Mouse (Mus musculus) hindbrain, embryonic 15.5 days (tissue): ENCODE data around the gene Col11a2. TPM values are rescaled to one million over a fixed set of nuclear protein-coding genes. Genes with fewer than 3 reads are reported as not detected.
A peak's percentile ranks its signal among the peaks of the same experiment; 100 is the strongest.

Experiments used
- ATAC-seq: fragments of 200-750 bp; cut with Nextera tagmentation; 2 replicates; pipeline ENCODE4 v1.8.0; 2017; ENCODE audit warnings: low read depth, moderate number of reproducible peaks, moderate TSS enrichment; ENCODE audit not compliant: low FRiP score
- H3K27ac ChIP-seq: fragments of 300-500 bp; sonication (generic); replicated peaks from 2 replicates; pipeline ENCODE4 v1.5.1; 2015; ENCODE audit warnings: mild to moderate bottlenecking, inconsistent platforms
- H3K27me3 ChIP-seq: fragments of 300-500 bp; sonication (generic); 2 replicates; pipeline ENCODE4 v1.6.1; 2015; ENCODE audit warnings: control low read depth, inconsistent platforms
- H3K36me3 ChIP-seq: fragments of 300-500 bp; sonication (generic); 2 replicates; pipeline ENCODE4 v1.6.1; 2015; ENCODE audit warnings: control low read depth, inconsistent platforms
- H3K4me1 ChIP-seq: fragments of 300-500 bp; sonication (generic); replicated peaks from 2 replicates; pipeline ENCODE4 v1.6.1; 2015; ENCODE audit warnings: control low read depth, inconsistent platforms
- H3K4me2 ChIP-seq: fragments of 300-500 bp; sonication (generic); 2 replicates; pipeline ENCODE4 v1.6.1; 2015; ENCODE audit warnings: moderate library complexity, mild to moderate bottlenecking, inconsistent platforms
- H3K4me3 ChIP-seq: fragments of 300-500 bp; sonication (generic); 2 replicates; pipeline ENCODE4 v1.5.1; 2015; ENCODE audit warnings: mild to moderate bottlenecking, inconsistent platforms
- H3K9ac ChIP-seq: fragments of 300-500 bp; sonication (generic); 2 replicates; pipeline ENCODE4 v1.6.1; 2015; ENCODE audit warnings: inconsistent platforms
- H3K9me3 ChIP-seq: fragments of 300-500 bp; sonication (generic); 2 replicates; pipeline ENCODE4 v1.6.1; 2016; ENCODE audit warnings: control low read depth, inconsistent platforms
- WGBS: fragments of 180-500 bp; shearing (Covaris S2); methylation state at CpG from one replicate; pipeline ENCODE4 v1.1.7; 2015; 5-methylcytosine and 5-hydroxymethylcytosine counted together
- polyA plus RNA-seq: library from polyadenylated mRNA; unstranded; fragments of >200 nt; fragmentation: Nextera tagmentation; extraction: Ambion mirVana; gene quantifications from 2 replicates; pipeline ENCODE4 v1.2.1, GENCODE M21; 2015

Col11a2 gene
- polyA plus RNA-seq, 1 experiment from 2014 or later, result 5.4 TPM

- no peak overlapping the region for H3K9ac ChIP-seq
- WGBS, result 82% methylated on average over 5 of the region's 5 CpGs
Observed at GRCm38 (mm10) chr17:34010156-34010555, 29.1 kb upstream of the Col11a2 start.

GRCm38 (mm10) chr17:34013436-34013835 is 25.8 kb upstream of the Col11a2 start:
- Histone ChIP-seq H3K4me3 (no peak overlapping the region), H3K36me3 (no peaks in the 10 kb centered on the region), H3K27ac (no peak overlapping the region), H3K4me2 (no peak overlapping the region), H3K27me3 (no peaks in the 10 kb centered on the region), H3K4me1 (no peaks in the 10 kb centered on the region), H3K9ac (no peak overlapping the region), H3K9me3 (no peaks in the 10 kb centered on the region)
- ATAC-seq, result no peak
- 93% methylated on average over 8 of the region's 8 CpGs for WGBS

More at GRCm38 (mm10) chr17:34010156-34010555, 29.1 kb upstream of the Col11a2 start:
- no peaks in the 10 kb centered on the region for H3K27me3 ChIP-seq
- no peak overlapping the region for H3K4me2 ChIP-seq
- no peak overlapping the region for H3K27ac ChIP-seq
- H3K9me3 ChIP-seq, result no peaks in the 10 kb centered on the region
- ATAC-seq, result no peak
- no peaks in the 10 kb centered on the region for H3K4me1 ChIP-seq
- H3K36me3 ChIP-seq, result no peaks in the 10 kb centered on the region
- no peak overlapping the region for H3K4me3 ChIP-seq

- no peaks in the 10 kb centered on the region for H3K27me3 ChIP-seq
- no peaks in the 10 kb centered on the region for H3K9me3 ChIP-seq
- peaks cover 36% of the 10 kb centered on the region for H3K4me1 ChIP-seq
- no peak overlapping the region for H3K9ac ChIP-seq
- no peak for ATAC-seq
- no peak overlapping the region for H3K4me2 ChIP-seq
- H3K27ac ChIP-seq, result no peak overlapping the region
- no peak overlapping the region for H3K4me3 ChIP-seq
- peaks cover 13% of the 10 kb centered on the region for H3K36me3 ChIP-seq
- WGBS, result 95% methylated on average over 23 of the region's 23 CpGs
Observed at GRCm38 (mm10) chr17:34021539-34022413, 17.5 kb upstream of the Col11a2 start.

GRCm38 (mm10) chr17:34022414-34022783 is 16.8 kb upstream of the Col11a2 start:
- H3K4me3 ChIP-seq, result no peak overlapping the region
- H3K9me3 ChIP-seq, result no peaks in the 10 kb centered on the region
- H3K9ac ChIP-seq, result no peak overlapping the region
- no peak overlapping the region for H3K4me2 ChIP-seq
- peaks cover 43% of the 10 kb centered on the region for H3K4me1 ChIP-seq
- H3K27me3 ChIP-seq, result no peaks in the 10 kb centered on the region
- H3K27ac ChIP-seq, result no peak overlapping the region
- 91% methylated on average over 14 of the region's 14 CpGs for WGBS
- ATAC-seq, result no peak
- H3K36me3 ChIP-seq, result peaks cover 13% of the 10 kb centered on the region

- Histone ChIP-seq H3K4me2 (no peak overlapping the region), H3K9ac (no peak overlapping the region), H3K36me3 (peaks cover 13% of the 10 kb centered on the region), H3K4me1 (peaks cover 47% of the 10 kb centered on the region), H3K9me3 (no peaks in the 10 kb centered on the region), H3K27me3 (no peaks in the 10 kb centered on the region), H3K27ac (no peak overlapping the region), H3K4me3 (no peak overlapping the region)
- ATAC-seq, result no peak
- 97% methylated on average over 20 of the region's 20 CpGs for WGBS
Observed at GRCm38 (mm10) chr17:34022987-34023386, 16.2 kb upstream of the Col11a2 start.

GRCm38 (mm10) chr17:34023678-34024077 is 15.6 kb upstream of the Col11a2 start:
- peak overlapping the region; percentile 91 for H3K9ac ChIP-seq
- H3K27ac ChIP-seq, result peak overlapping the region; percentile 98
- peaks cover 16% of the 10 kb centered on the region for H3K36me3 ChIP-seq
- no peaks in the 10 kb centered on the region for H3K9me3 ChIP-seq
- no peak for ATAC-seq
- H3K4me3 ChIP-seq, result peak overlapping the region; percentile 70
- H3K4me2 ChIP-seq, result peak overlapping the region; percentile 92
- WGBS, result 67% methylated on average over 9 of the region's 9 CpGs
- no peaks in the 10 kb centered on the region for H3K27me3 ChIP-seq
- peaks cover 54% of the 10 kb centered on the region for H3K4me1 ChIP-seq

- no peaks in the 10 kb centered on the region for H3K9me3 ChIP-seq
- peak; percentile 83 for ATAC-seq
- peak within 1 kb of the TSS; percentile 98 for H3K27ac ChIP-seq
- H3K9ac ChIP-seq, result peak within 1 kb of the TSS; percentile 91
- H3K4me3 ChIP-seq, result peak within 1 kb of the TSS; percentile 70
- peaks cover 61% of the 10 kb centered on the region for H3K4me1 ChIP-seq
- H3K27me3 ChIP-seq, result no peaks in the 10 kb centered on the region
- WGBS, result under 1% methylated on average over 50 of the region's 58 CpGs
- peaks cover 23% of the 10 kb centered on the region for H3K36me3 ChIP-seq
- peak within 1 kb of the TSS; percentile 92 for H3K4me2 ChIP-seq
Observed at GRCm38 (mm10) chr17:34024317-34024821, 14.9 kb upstream of the Col11a2 start, which contains the start of gene Ring1. Gene Ring1, minus strand, starts transcription at chr17:34024680.

GRCm38 (mm10) chr17:34024861-34025755 is 14.1 kb upstream of the Col11a2 start:
- ATAC-seq, result peak; percentile 4
- H3K4me3 ChIP-seq, result peak overlapping the region; percentile 70
- no peaks in the 10 kb centered on the region for H3K27me3 ChIP-seq
- no peaks in the 10 kb centered on the region for H3K9me3 ChIP-seq
- under 1% methylated on average over 53 of the region's 57 CpGs for WGBS
- H3K9ac ChIP-seq, result peak overlapping the region; percentile 91
- H3K27ac ChIP-seq, result peak overlapping the region; percentile 98
- peak overlapping the region; percentile 92 for H3K4me2 ChIP-seq
- peaks cover 68% of the 10 kb centered on the region for H3K4me1 ChIP-seq
- H3K36me3 ChIP-seq, result peaks cover 28% of the 10 kb centered on the region

- Histone ChIP-seq H3K9ac (peak overlapping the region; percentile 91; the same call in 1 of the 2 replicates), H3K4me3 (peak overlapping the region; percentile 70), H3K9me3 (no peaks in the 10 kb centered on the region), H3K4me2 (peak overlapping the region; percentile 92), H3K36me3 (peaks cover 25% of the 10 kb centered on the region), H3K27ac (peak overlapping the region; percentile 98), H3K4me1 (peaks cover 75% of the 10 kb centered on the region), H3K27me3 (no peaks in the 10 kb centered on the region)
- WGBS, result 5% methylated on average over 7 of the region's 7 CpGs
- peak; percentile 7 for ATAC-seq
Observed at GRCm38 (mm10) chr17:34025756-34026151, 13.5 kb upstream of the Col11a2 start.

- ATAC-seq, result no peak
- Histone ChIP-seq H3K4me1 (peaks cover 77% of the 10 kb centered on the region), H3K27ac (peak overlapping the region; percentile 98), H3K9me3 (no peaks in the 10 kb centered on the region), H3K9ac (peak overlapping the region; percentile 91; the same call in 1 of the 2 replicates), H3K4me2 (peak overlapping the region; percentile 92), H3K36me3 (peaks cover 21% of the 10 kb centered on the region), H3K27me3 (no peaks in the 10 kb centered on the region), H3K4me3 (peak overlapping the region; percentile 70)
- 18% methylated on average over 2 of the region's 2 CpGs for WGBS
Observed at GRCm38 (mm10) chr17:34026221-34026620, 13.0 kb upstream of the Col11a2 start.

- Histone ChIP-seq H3K27me3 (no peaks in the 10 kb centered on the region), H3K4me2 (peak overlapping the region; percentile 92), H3K27ac (peak overlapping the region; percentile 98), H3K36me3 (peaks cover 15% of the 10 kb centered on the region), H3K9me3 (no peaks in the 10 kb centered on the region), H3K9ac (peak overlapping the region; percentile 55), H3K4me3 (peak overlapping the region; percentile 63), H3K4me1 (peaks cover 77% of the 10 kb centered on the region)
- ATAC-seq, result no peak
- WGBS, result 2% methylated on average over 36 of the region's 36 CpGs
Observed at GRCm38 (mm10) chr17:34026917-34027655, 12.2 kb upstream of the Col11a2 start.
